Mouse (Mus musculus): ENCODE data around the gene 1110051M20Rik. TPM values are rescaled to one million over a fixed set of nuclear protein-coding genes. Genes with fewer than 3 reads are reported as not detected.

Gene 1110051M20Rik
- polyA plus RNA-seq, 1 experiment from 2014 or later, result 98.6 TPM

GRCm38 (mm10) chr2:91256256-91257125 is 188.0 kb downstream of the 1110051M20Rik start:
- Histone ChIP-seq H3K4me2 (ENCODE audit: low read depth) (peak overlapping the region; percentile 99), H3K4me3 (ENCODE audit: low read depth, low read length) (peak overlapping the region; percentile 63), H3K27ac (ENCODE audit: low read depth, low read length) (peak overlapping the region; percentile 23; the same call in 1 of the 2 replicates), H3K4me1 (ENCODE audit: control insufficient read depth, insufficient read depth, low read length) (peaks cover 16% of the 10 kb centered on the region), H3K36me3 (ENCODE audit: control insufficient read depth, insufficient read depth, low read length) (no peaks in the 10 kb centered on the region; the same call in 1 of the 2 replicates), H3K9ac (ENCODE audit: low read length) (peak overlapping the region; percentile 64), H3K9me3 (ENCODE audit: control insufficient read depth, low read length) (no peaks in the 10 kb centered on the region), H3K27me3 (ENCODE audit: control insufficient read depth, insufficient read depth, low read length) (peaks cover 7% of the 10 kb centered on the region; the same call in 1 of the 2 replicates)
- under 1% methylated on average over 51 of the region's 52 CpGs for WGBS
- DNase-seq (ENCODE audit: low spot score), result peak; percentile 72
- ATAC-seq (ENCODE audit: insufficient read depth, low FRiP score, low TSS enrichment), result peak; percentile 45

DNA sequence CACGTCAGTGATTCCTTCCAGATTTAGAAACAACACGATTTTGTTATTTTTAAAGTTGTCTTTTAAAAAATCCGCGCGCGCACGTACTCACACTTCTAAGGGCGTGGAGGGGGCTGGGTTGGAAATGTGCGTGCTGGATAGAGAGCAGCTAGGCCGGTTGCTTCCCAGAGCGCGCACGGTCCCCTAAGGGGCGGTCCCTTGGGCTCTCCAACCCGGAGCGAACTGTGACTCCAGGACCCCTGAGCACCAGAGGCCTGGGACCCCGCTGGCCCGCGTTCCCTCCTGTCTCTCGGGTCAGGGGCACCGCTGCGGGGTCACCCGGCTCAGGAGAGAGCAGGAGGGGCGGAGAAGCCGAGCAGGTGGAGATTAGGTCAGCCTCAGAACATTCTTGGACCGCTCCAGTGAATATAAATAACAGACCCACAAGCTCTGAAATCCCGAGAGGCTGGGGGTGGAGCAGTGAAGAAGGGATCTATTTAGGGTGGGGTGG is 188.8 kb downstream of the 1110051M20Rik start, which contains the start of gene Pacsin3:
Gene Pacsin3 (plus strand): TSS at position 294 of the 490 bp plus-strand sequence.
- ATAC-seq (ENCODE audit: insufficient read depth, low FRiP score, low TSS enrichment) (0 out of 2 replicates have a peak, but pooled peaks have one; percentile 12), DNase-seq (ENCODE audit: low spot score) (no peak)
- Histone ChIP-seq H3K36me3 (ENCODE audit: control insufficient read depth, insufficient read depth, low read length) (no peaks in the 10 kb centered on the region), H3K4me3 (ENCODE audit: low read depth, low read length) (peak within 1 kb of the TSS; percentile 63), H3K9me3 (ENCODE audit: control insufficient read depth, low read length) (no peaks in the 10 kb centered on the region), H3K4me2 (ENCODE audit: low read depth) (peak within 1 kb of the TSS; percentile 99), H3K9ac (ENCODE audit: low read length) (peak within 1 kb of the TSS; percentile 64), H3K27ac (ENCODE audit: low read depth, low read length) (no peak within 1 kb of the TSS), H3K4me1 (ENCODE audit: control insufficient read depth, insufficient read depth, low read length) (peaks cover 16% of the 10 kb centered on the region), H3K27me3 (ENCODE audit: control insufficient read depth, insufficient read depth, low read length) (peaks cover 7% of the 10 kb centered on the region; the same call in 1 of the 2 replicates)
- WGBS, result under 1% methylated on average over 27 of the region's 27 CpGs

GRCm38 (mm10) chr2:91254725-91255380 is 189.7 kb downstream of the 1110051M20Rik start:
- ATAC-seq (ENCODE audit: insufficient read depth, low FRiP score, low TSS enrichment), result no peak
- no peak overlapping the region for H3K27ac ChIP-seq (ENCODE audit: low read depth, low read length)
- H3K9ac ChIP-seq (ENCODE audit: low read length), result no peak overlapping the region
- H3K27me3 ChIP-seq (ENCODE audit: control insufficient read depth, insufficient read depth, low read length), result peaks cover 7% of the 10 kb centered on the region; the same call in 1 of the 2 replicates
- H3K4me2 ChIP-seq (ENCODE audit: low read depth), result no peak overlapping the region; the same call in 1 of the 2 replicates
- 27% methylated on average over 8 of the region's 8 CpGs for WGBS
- H3K9me3 ChIP-seq (ENCODE audit: control insufficient read depth, low read length), result no peaks in the 10 kb centered on the region
- DNase-seq (ENCODE audit: low spot score), result no peak
- H3K4me3 ChIP-seq (ENCODE audit: low read depth, low read length), result no peak overlapping the region
- H3K36me3 ChIP-seq (ENCODE audit: control insufficient read depth, insufficient read depth, low read length), result no peaks in the 10 kb centered on the region
- H3K4me1 ChIP-seq (ENCODE audit: control insufficient read depth, insufficient read depth, low read length), result peaks cover 16% of the 10 kb centered on the region

DNA sequence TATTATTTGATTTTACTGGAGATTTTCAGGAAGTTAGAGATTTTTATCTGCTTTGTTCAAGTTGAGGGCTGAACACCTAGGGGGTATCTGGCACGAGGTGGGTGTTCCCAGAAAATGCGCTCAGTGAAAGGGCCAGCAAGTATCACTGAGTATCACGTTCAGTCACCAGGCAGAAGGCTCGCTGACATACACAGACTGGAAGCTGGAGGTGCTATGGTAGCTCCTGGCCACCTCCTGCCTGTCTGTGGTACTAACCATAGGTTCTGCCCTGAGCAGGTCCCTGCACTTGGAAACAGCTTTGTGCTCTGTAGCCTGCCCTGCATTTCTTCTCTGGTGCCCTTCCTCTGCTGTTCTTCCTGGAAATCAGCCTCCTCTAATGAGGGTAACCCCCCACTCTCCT is 192.0 kb downstream of the 1110051M20Rik start:
- ATAC-seq (ENCODE audit: insufficient read depth, low FRiP score, low TSS enrichment) (no peak), DNase-seq (ENCODE audit: low spot score) (no peak)
- no peak overlapping the region for H3K27ac ChIP-seq (ENCODE audit: low read depth, low read length)
- no peak overlapping the region for H3K4me3 ChIP-seq (ENCODE audit: low read depth, low read length)
- no peaks in the 10 kb centered on the region for H3K9me3 ChIP-seq (ENCODE audit: control insufficient read depth, low read length)
- no peak overlapping the region for H3K9ac ChIP-seq (ENCODE audit: low read length)
- WGBS, result 56% methylated on average over 4 of the region's 4 CpGs
- no peak overlapping the region for H3K4me2 ChIP-seq (ENCODE audit: low read depth)
- H3K36me3 ChIP-seq (ENCODE audit: control insufficient read depth, insufficient read depth, low read length), result no peaks in the 10 kb centered on the region
- peaks cover 7% of the 10 kb centered on the region; the same call in 1 of the 2 replicates for H3K27me3 ChIP-seq (ENCODE audit: control insufficient read depth, insufficient read depth, low read length)
- H3K4me1 ChIP-seq (ENCODE audit: control insufficient read depth, insufficient read depth, low read length), result peaks cover 9% of the 10 kb centered on the region

DNA sequence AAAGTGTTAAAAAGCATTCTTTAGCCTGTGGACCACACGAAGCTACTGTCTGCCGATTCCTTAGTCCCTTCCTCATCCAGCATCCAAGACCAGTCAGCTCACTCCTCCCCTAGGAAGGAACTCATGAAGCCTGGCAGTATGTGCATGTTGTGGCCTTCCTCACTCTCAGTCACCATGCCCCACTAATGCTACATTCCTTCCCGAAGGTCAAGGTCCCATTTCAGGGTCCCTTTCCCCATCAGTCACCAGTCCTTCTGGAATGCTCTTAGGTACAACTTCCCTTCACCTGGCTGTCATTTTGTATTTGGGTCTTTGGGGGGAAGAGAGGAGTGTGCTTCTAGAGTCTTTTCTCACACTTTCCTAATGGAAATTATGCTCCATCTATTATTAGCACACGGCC is 192.5 kb downstream of the 1110051M20Rik start:
- no peak overlapping the region for H3K4me3 ChIP-seq (ENCODE audit: low read depth, low read length)
- H3K9ac ChIP-seq (ENCODE audit: low read length), result no peak overlapping the region
- peaks cover 8% of the 10 kb centered on the region for H3K4me1 ChIP-seq (ENCODE audit: control insufficient read depth, insufficient read depth, low read length)
- no peak overlapping the region for H3K27ac ChIP-seq (ENCODE audit: low read depth, low read length)
- WGBS, result 79% methylated on average over 4 of the region's 4 CpGs
- no peak overlapping the region for H3K4me2 ChIP-seq (ENCODE audit: low read depth)
- H3K36me3 ChIP-seq (ENCODE audit: control insufficient read depth, insufficient read depth, low read length), result no peaks in the 10 kb centered on the region
- ATAC-seq (ENCODE audit: insufficient read depth, low FRiP score, low TSS enrichment) (no peak), DNase-seq (ENCODE audit: low spot score) (no peak)
- peaks cover 7% of the 10 kb centered on the region; the same call in 1 of the 2 replicates for H3K27me3 ChIP-seq (ENCODE audit: control insufficient read depth, insufficient read depth, low read length)
- no peaks in the 10 kb centered on the region for H3K9me3 ChIP-seq (ENCODE audit: control insufficient read depth, low read length)

GRCm38 (mm10) chr2:91248366-91248765 is 196.1 kb downstream of the 1110051M20Rik start:
- Histone ChIP-seq H3K4me3 (ENCODE audit: low read depth, low read length) (no peak overlapping the region), H3K27ac (ENCODE audit: low read depth, low read length) (no peak overlapping the region), H3K4me1 (ENCODE audit: control insufficient read depth, insufficient read depth, low read length) (no peaks in the 10 kb centered on the region), H3K36me3 (ENCODE audit: control insufficient read depth, insufficient read depth, low read length) (no peaks in the 10 kb centered on the region), H3K27me3 (ENCODE audit: control insufficient read depth, insufficient read depth, low read length) (0 out of 2 replicates have a peak, but pooled peaks cover 2% of the 10 kb centered on the region), H3K4me2 (ENCODE audit: low read depth) (no peak overlapping the region), H3K9ac (ENCODE audit: low read length) (no peak overlapping the region), H3K9me3 (ENCODE audit: control insufficient read depth, low read length) (no peaks in the 10 kb centered on the region)
- DNase-seq (ENCODE audit: low spot score), result no peak
- 93% methylated on average over 4 of the region's 4 CpGs for WGBS
- no peak for ATAC-seq (ENCODE audit: insufficient read depth, low FRiP score, low TSS enrichment)

GRCm38 (mm10) chr2:91244557-91245228 is 199.8 kb downstream of the 1110051M20Rik start:
- no peak overlapping the region for H3K27ac ChIP-seq (ENCODE audit: low read depth, low read length)
- no peaks in the 10 kb centered on the region for H3K36me3 ChIP-seq (ENCODE audit: control insufficient read depth, insufficient read depth, low read length)
- ATAC-seq (ENCODE audit: insufficient read depth, low FRiP score, low TSS enrichment), result no peak
- H3K4me2 ChIP-seq (ENCODE audit: low read depth), result no peak overlapping the region
- no peak overlapping the region for H3K9ac ChIP-seq (ENCODE audit: low read length)
- no peaks in the 10 kb centered on the region for H3K4me1 ChIP-seq (ENCODE audit: control insufficient read depth, insufficient read depth, low read length)
- DNase-seq (ENCODE audit: low spot score), result no peak
- H3K9me3 ChIP-seq (ENCODE audit: control insufficient read depth, low read length), result no peaks in the 10 kb centered on the region
- no peaks in the 10 kb centered on the region for H3K27me3 ChIP-seq (ENCODE audit: control insufficient read depth, insufficient read depth, low read length)
- 78% methylated on average over 5 of the region's 5 CpGs for WGBS
- H3K4me3 ChIP-seq (ENCODE audit: low read depth, low read length), result no peak overlapping the region

GRCm38 (mm10) chr2:91243416-91243815 is 201.1 kb downstream of the 1110051M20Rik start:
- Histone ChIP-seq H3K27me3 (ENCODE audit: control insufficient read depth, insufficient read depth, low read length) (no peaks in the 10 kb centered on the region), H3K9ac (ENCODE audit: low read length) (no peak overlapping the region), H3K9me3 (ENCODE audit: control insufficient read depth, low read length) (no peaks in the 10 kb centered on the region), H3K4me2 (ENCODE audit: low read depth) (no peak overlapping the region), H3K27ac (ENCODE audit: low read depth, low read length) (no peak overlapping the region), H3K4me3 (ENCODE audit: low read depth, low read length) (no peak overlapping the region), H3K4me1 (ENCODE audit: control insufficient read depth, insufficient read depth, low read length) (no peaks in the 10 kb centered on the region), H3K36me3 (ENCODE audit: control insufficient read depth, insufficient read depth, low read length) (no peaks in the 10 kb centered on the region)
- ATAC-seq (ENCODE audit: insufficient read depth, low FRiP score, low TSS enrichment) (no peak), DNase-seq (ENCODE audit: low spot score) (no peak)
- 63% methylated on average over 3 of the region's 3 CpGs for WGBS

Measured in neural tube, embryonic 11.5 days (tissue).